11 mouse cellular contexts compared by ENCODE assay signal in genomic region chr5:112077097-112077496, GRCm38 (mm10).
DNase-seq lines count a peak whose midpoint lies in the region; ATAC-seq lines count a peak whose summit lies in the region.
"Had no signal": no experiment of that assay in that cellular context is flagged by ENCODE, and none has a peak within 500 bp of the region (broad histone marks: within the 10 kb centered on the region; RNA-seq: fewer than 3 reads in every experiment).

No protein-coding gene starts in this region.

- 49% methylated on average over 14 of the region's 14 CpGs for WGBS in hindbrain, embryonic 11.5 days

- no peak overlapping the region for H3K27ac ChIP-seq in hindbrain, embryonic 11.5 days (ENCODE audit: low read depth, low read length)
- H3K27ac ChIP-seq: heart, adult 2 months; left cerebral cortex, adult 2 months; liver, embryonic 12.5 days had no signal

- H3K9ac ChIP-seq in hindbrain, embryonic 11.5 days (ENCODE audit: low read depth, low read length), result no peak overlapping the region
- H3K9ac ChIP-seq: liver, embryonic 12.5 days had no signal

- ATAC-seq in hindbrain, embryonic 11.5 days (ENCODE audit: low FRiP score), result no peak
- no peak for ATAC-seq in megakaryocyte-erythroid progenitor cell, adult 5-6 weeks (replicated peaks; ENCODE audit: low FRiP score, low TSS enrichment, poor library complexity, severe bottlenecking)
- ATAC-seq: liver, embryonic 12.5 days had no signal

- no peak overlapping the region for H3K4me3 ChIP-seq in hindbrain, embryonic 11.5 days (ENCODE audit: low read depth, low read length)
- H3K4me3 ChIP-seq: heart, adult 2 months; left cerebral cortex, adult 2 months; liver, embryonic 12.5 days had no signal

- H3K27me3 ChIP-seq in hindbrain, embryonic 11.5 days (ENCODE audit: control insufficient read depth, insufficient read depth, low read length), result no peaks in the 10 kb centered on the region
- H3K27me3 ChIP-seq: liver, embryonic 12.5 days had no signal

- no peaks in the 10 kb centered on the region; the same call in 1 of the 2 replicates for H3K9me3 ChIP-seq in hindbrain, embryonic 11.5 days (ENCODE audit: control insufficient read depth, low read length)

- no peak overlapping the region for H3K4me2 ChIP-seq in hindbrain, embryonic 11.5 days (replicated peaks; ENCODE audit: low read depth, low read length)
- H3K4me2 ChIP-seq: liver, embryonic 12.5 days had no signal

- H3K36me3 ChIP-seq in hindbrain, embryonic 11.5 days (ENCODE audit: control insufficient read depth, insufficient read depth, low read length), result no peaks in the 10 kb centered on the region
- H3K36me3 ChIP-seq: liver, embryonic 12.5 days had no signal

- H3K4me1 ChIP-seq in hindbrain, embryonic 11.5 days (replicated peaks; ENCODE audit: control insufficient read depth, insufficient read depth, low read length), result no peaks in the 10 kb centered on the region
- H3K4me1 ChIP-seq: liver, embryonic 12.5 days had no signal

- peak; percentile 4 for DNase-seq in adrenal gland, adult 2 months
- DNase-seq in adrenal gland, adult 8-10 months, result no peak
- peak; percentile 3 to 53 for DNase-seq in kidney, postnatal 25 days
- no peak for DNase-seq in kidney, adult 8-10 months
- peak; percentile 20 for DNase-seq in hindbrain, embryonic 11.5 days (ENCODE audit: low spot score)
- peak; percentile 54 for DNase-seq in retina, embryonic 14.5 days (ENCODE audit: low spot score)
- DNase-seq in right cerebral cortex, adult 2 months (ENCODE audit: low spot score in 2 of 2), result no peak
- DNase-seq: heart, adult 2 months had no signal

Comparison
In these comparisons a context has a peak if more than half of its experiments do, and no peak if none do; other contexts are left out.
1. DNase-seq: peak in adrenal gland, adult 2 months (single experiment), kidney, postnatal 25 days (2 of 2), hindbrain, embryonic 11.5 days (single experiment) and retina, embryonic 14.5 days (single experiment); none in adrenal gland, adult 8-10 months (single experiment), kidney, adult 8-10 months (0 of 2) and right cerebral cortex, adult 2 months (0 of 2).